Mouse (Mus musculus) limb, embryonic 13.5 days (tissue): ENCODE results near the gene Gm8180. TPM values are rescaled to one million over a fixed set of nuclear protein-coding genes. Genes with fewer than 3 reads are reported as not detected.

Experiments
- polyA plus RNA-seq: library from polyadenylated mRNA; unstranded; fragments of >200 nt; fragmentation: Nextera tagmentation; extraction: Ambion mirVana; gene quantifications from 2 replicates; pipeline ENCODE4 v1.2.1, GENCODE M21; 2015

Gm8180 gene
- polyA plus RNA-seq, 1 experiment from 2014 or later = not detected

Other genes with a start within 250 kb of the Gm8180 start
- not detected in 2 replicates for gene Gm5799, start 241.2 kb downstream of the Gm8180 start, polyA plus RNA-seq
- not detected in 2 replicates for gene Gm17654, start 205.6 kb downstream of the Gm8180 start, polyA plus RNA-seq
- not detected in 2 replicates for gene Gm10375, start 176.7 kb downstream of the Gm8180 start, polyA plus RNA-seq
- not detected in 2 replicates for gene Gm8165, start 107.5 kb downstream of the Gm8180 start, polyA plus RNA-seq
- gene Gm7324, start 86.9 kb downstream of the Gm8180 start, polyA plus RNA-seq = 1.0 and 1.5 TPM in 2 replicates
- not detected in 2 replicates for gene Gm16506, start 57.3 kb downstream of the Gm8180 start, polyA plus RNA-seq
- not detected in 2 replicates for gene Gm6526, start 36.9 kb downstream of the Gm8180 start, polyA plus RNA-seq
- 0.42 TPM in 1 of 2 replicates, not detected in the other for gene Ear1, start 90.8 kb upstream of the Gm8180 start, polyA plus RNA-seq
- gene Ear10, start 138.8 kb upstream of the Gm8180 start, polyA plus RNA-seq = not detected in 2 replicates
- 8.4 and 10.2 TPM in 2 replicates for gene Gm8113, start 140.6 kb upstream of the Gm8180 start, polyA plus RNA-seq
- gene Ang5, start 172.3 kb upstream of the Gm8180 start, polyA plus RNA-seq = not detected in 2 replicates
- gene Ang6, start 217.5 kb upstream of the Gm8180 start, polyA plus RNA-seq = not detected in 2 replicates